Mouse (Mus musculus): ENCODE results near the gene Ifitm5. TPM values are rescaled to one million over a fixed set of nuclear protein-coding genes. Genes with fewer than 3 reads are reported as not detected.
A peak's percentile ranks its signal among the peaks of the same experiment; 100 is the strongest.

The Ifitm5 gene
- polyA plus RNA-seq, 1 experiment from 2014 or later = 1.3 TPM

GRCm38 (mm10) chr7:140967862-140968591 is 17.9 kb upstream of the Ifitm5 start:
- Histone ChIP-seq H3K27ac (ENCODE audit: low read length) (no peak overlapping the region), H3K4me1 (ENCODE audit: control insufficient read depth, insufficient read depth, low read length) (no peaks in the 10 kb centered on the region), H3K4me3 (ENCODE audit: low read depth, low read length) (no peak overlapping the region), H3K9ac (ENCODE audit: low read depth, low read length) (no peak overlapping the region), H3K27me3 (ENCODE audit: control insufficient read depth, insufficient read depth, low read depth, low read length) (no peaks in the 10 kb centered on the region), H3K36me3 (ENCODE audit: control insufficient read depth, insufficient read depth, low read length) (no peaks in the 10 kb centered on the region), H3K9me3 (replicated peaks; ENCODE audit: control insufficient read depth, low read length, poor library complexity, severe bottlenecking) (no peaks in the 10 kb centered on the region), H3K4me2 (ENCODE audit: low read length) (no peak overlapping the region)
- WGBS = 10% methylated on average over 14 of the region's 14 CpGs
- ATAC-seq = no peak

- 91% methylated on average over 4 of the region's 4 CpGs for WGBS
- Histone ChIP-seq H3K4me1 (ENCODE audit: control insufficient read depth, insufficient read depth, low read length) (no peaks in the 10 kb centered on the region), H3K27me3 (ENCODE audit: control insufficient read depth, insufficient read depth, low read depth, low read length) (no peaks in the 10 kb centered on the region), H3K36me3 (ENCODE audit: control insufficient read depth, insufficient read depth, low read length) (no peaks in the 10 kb centered on the region), H3K9ac (ENCODE audit: low read depth, low read length) (no peak within 1 kb of the TSS), H3K4me3 (ENCODE audit: low read depth, low read length) (no peak within 1 kb of the TSS), H3K4me2 (ENCODE audit: low read length) (no peak within 1 kb of the TSS), H3K27ac (ENCODE audit: low read length) (no peak within 1 kb of the TSS), H3K9me3 (replicated peaks; ENCODE audit: control insufficient read depth, low read length, poor library complexity, severe bottlenecking) (no peaks in the 10 kb centered on the region)
- no peak for ATAC-seq
Measured at GRCm38 (mm10) chr7:140966921-140967320, 16.8 kb upstream of the Ifitm5 start, which contains the start of gene Ifitm1. Gene Ifitm1 (plus strand): TSS chr7:140967221.

GRCm38 (mm10) chr7:140962733-140963132 is 12.6 kb upstream of the Ifitm5 start:
- Histone ChIP-seq H3K9me3 (replicated peaks; ENCODE audit: control insufficient read depth, low read length, poor library complexity, severe bottlenecking) (no peaks in the 10 kb centered on the region), H3K4me2 (ENCODE audit: low read length) (no peak overlapping the region), H3K27ac (ENCODE audit: low read length) (no peak overlapping the region), H3K9ac (ENCODE audit: low read depth, low read length) (no peak overlapping the region), H3K36me3 (ENCODE audit: control insufficient read depth, insufficient read depth, low read length) (no peaks in the 10 kb centered on the region), H3K4me3 (ENCODE audit: low read depth, low read length) (no peak overlapping the region), H3K4me1 (ENCODE audit: control insufficient read depth, insufficient read depth, low read length) (peaks cover 3% of the 10 kb centered on the region; the same call in 1 of the 2 replicates), H3K27me3 (ENCODE audit: control insufficient read depth, insufficient read depth, low read depth, low read length) (no peaks in the 10 kb centered on the region)
- no peak for ATAC-seq
- WGBS = 70% methylated on average over 2 of the region's 2 CpGs

- Histone ChIP-seq H3K36me3 (ENCODE audit: control insufficient read depth, insufficient read depth, low read length) (no peaks in the 10 kb centered on the region), H3K27me3 (ENCODE audit: control insufficient read depth, insufficient read depth, low read depth, low read length) (no peaks in the 10 kb centered on the region), H3K4me1 (ENCODE audit: control insufficient read depth, insufficient read depth, low read length) (peaks cover 3% of the 10 kb centered on the region; the same call in 1 of the 2 replicates), H3K9me3 (replicated peaks; ENCODE audit: control insufficient read depth, low read length, poor library complexity, severe bottlenecking) (no peaks in the 10 kb centered on the region), H3K9ac (ENCODE audit: low read depth, low read length) (no peak overlapping the region), H3K27ac (ENCODE audit: low read length) (no peak overlapping the region), H3K4me2 (ENCODE audit: low read length) (no peak overlapping the region), H3K4me3 (ENCODE audit: low read depth, low read length) (no peak overlapping the region)
- no peak for ATAC-seq
- 46% methylated on average over 2 of the region's 2 CpGs for WGBS
Measured at GRCm38 (mm10) chr7:140961416-140961815, 11.3 kb upstream of the Ifitm5 start.

- Histone ChIP-seq H3K4me2 (ENCODE audit: low read length) (no peak overlapping the region), H3K36me3 (ENCODE audit: control insufficient read depth, insufficient read depth, low read length) (no peaks in the 10 kb centered on the region), H3K27ac (ENCODE audit: low read length) (no peak overlapping the region), H3K4me3 (ENCODE audit: low read depth, low read length) (no peak overlapping the region), H3K4me1 (ENCODE audit: control insufficient read depth, insufficient read depth, low read length) (peaks cover 7% of the 10 kb centered on the region), H3K9ac (ENCODE audit: low read depth, low read length) (no peak overlapping the region), H3K27me3 (ENCODE audit: control insufficient read depth, insufficient read depth, low read depth, low read length) (no peaks in the 10 kb centered on the region), H3K9me3 (replicated peaks; ENCODE audit: control insufficient read depth, low read length, poor library complexity, severe bottlenecking) (no peaks in the 10 kb centered on the region)
- no peak for ATAC-seq
- WGBS = 59% methylated on average over 5 of the region's 5 CpGs
Measured at GRCm38 (mm10) chr7:140960026-140960425, 9.9 kb upstream of the Ifitm5 start.

- H3K9me3 ChIP-seq (replicated peaks; ENCODE audit: control insufficient read depth, low read length, poor library complexity, severe bottlenecking) = no peaks in the 10 kb centered on the region
- 4% methylated on average over 9 of the region's 9 CpGs for WGBS
- no peak overlapping the region for H3K27ac ChIP-seq (ENCODE audit: low read length)
- no peak for ATAC-seq
- no peak overlapping the region for H3K4me2 ChIP-seq (ENCODE audit: low read length)
- peaks cover 7% of the 10 kb centered on the region for H3K4me1 ChIP-seq (ENCODE audit: control insufficient read depth, insufficient read depth, low read length)
- no peaks in the 10 kb centered on the region for H3K36me3 ChIP-seq (ENCODE audit: control insufficient read depth, insufficient read depth, low read length)
- no peaks in the 10 kb centered on the region for H3K27me3 ChIP-seq (ENCODE audit: control insufficient read depth, insufficient read depth, low read depth, low read length)
- H3K9ac ChIP-seq (ENCODE audit: low read depth, low read length) = no peak overlapping the region
- no peak overlapping the region for H3K4me3 ChIP-seq (ENCODE audit: low read depth, low read length)
Measured at GRCm38 (mm10) chr7:140959181-140959901, 9.2 kb upstream of the Ifitm5 start.

GRCm38 (mm10) chr7:140956556-140956869 is 6.4 kb upstream of the Ifitm5 start:
- H3K36me3 ChIP-seq (ENCODE audit: control insufficient read depth, insufficient read depth, low read length) = no peaks in the 10 kb centered on the region
- 66% methylated on average over 6 of the region's 6 CpGs for WGBS
- no peak overlapping the region for H3K9ac ChIP-seq (ENCODE audit: low read depth, low read length)
- H3K27ac ChIP-seq (ENCODE audit: low read length) = no peak overlapping the region
- ATAC-seq = no peak
- H3K4me1 ChIP-seq (ENCODE audit: control insufficient read depth, insufficient read depth, low read length) = peaks cover 7% of the 10 kb centered on the region
- H3K4me2 ChIP-seq (ENCODE audit: low read length) = no peak overlapping the region
- H3K4me3 ChIP-seq (ENCODE audit: low read depth, low read length) = no peak overlapping the region
- no peaks in the 10 kb centered on the region for H3K27me3 ChIP-seq (ENCODE audit: control insufficient read depth, insufficient read depth, low read depth, low read length)
- no peaks in the 10 kb centered on the region for H3K9me3 ChIP-seq (replicated peaks; ENCODE audit: control insufficient read depth, low read length, poor library complexity, severe bottlenecking)

- peaks cover 7% of the 10 kb centered on the region for H3K4me1 ChIP-seq (ENCODE audit: control insufficient read depth, insufficient read depth, low read length)
- WGBS = 22% methylated on average over 11 of the region's 11 CpGs
- H3K4me2 ChIP-seq (ENCODE audit: low read length) = peak within 1 kb of the TSS; percentile 47
- H3K4me3 ChIP-seq (ENCODE audit: low read depth, low read length) = peak within 1 kb of the TSS; percentile 26
- H3K27ac ChIP-seq (ENCODE audit: low read length) = no peak within 1 kb of the TSS
- ATAC-seq = peak; percentile 54
- no peaks in the 10 kb centered on the region for H3K36me3 ChIP-seq (ENCODE audit: control insufficient read depth, insufficient read depth, low read length)
- H3K9me3 ChIP-seq (replicated peaks; ENCODE audit: control insufficient read depth, low read length, poor library complexity, severe bottlenecking) = no peaks in the 10 kb centered on the region
- H3K27me3 ChIP-seq (ENCODE audit: control insufficient read depth, insufficient read depth, low read depth, low read length) = no peaks in the 10 kb centered on the region
- H3K9ac ChIP-seq (ENCODE audit: low read depth, low read length) = peak within 1 kb of the TSS; percentile 10; the same call in 1 of the 2 replicates
Measured at GRCm38 (mm10) chr7:140955758-140956555, 5.9 kb upstream of the Ifitm5 start, which contains the start of the genes Gm45717 and Ifitm2. Gene Gm45717 (minus strand): TSS chr7:140955937. Gene Ifitm2 (minus strand): TSS chr7:140955987.

All from midbrain, embryonic 16.5 days (tissue).